Mouse (Mus musculus): ENCODE data around the gene Cdkn1b.

GRCm38 (mm10) chr6:134966681-134967080, 46.5 kb downstream of the Cdkn1b start:
- TF ChIP-seq CTCF (IDR thresholded peaks at IDR 0.05; ENCODE audit: low read depth) (no peak), EP300 (optimal IDR thresholded peaks at IDR 0.05) (no peak)

Data from stomach, postnatal 0 days (tissue).